Mouse (Mus musculus) MEL (cell line): Measurements from ENCODE around the gene Jmy. TPM values are rescaled to one million over a fixed set of nuclear protein-coding genes. Genes with fewer than 3 reads are reported as not detected.

Source experiments
- DNase-seq: peaks from one replicate; pipeline ENCODE4 v3.0.0; 2011; ENCODE audit warnings: low read depth, low spot score
- H3K27ac ChIP-seq: 2 replicates; pipeline ENCODE4 v1.5.1; 2012; ENCODE audit warnings: low read depth, mild to moderate bottlenecking, control low read depth, low read length, moderate library complexity; ENCODE audit not compliant: control insufficient read depth
- H3K27me3 ChIP-seq, 2 experiments: fragments of 150-350 bp in 1 of 2; sonication (generic) in 1 of 2; 2 replicates each; pipeline ENCODE4 v1.6.1; 2012; ENCODE audit warnings: low read length in 2 of 2, mild to moderate bottlenecking in 2 of 2, improper control_type of control experiment in 1 of 2, moderate library complexity in 1 of 2; ENCODE audit not compliant: insufficient read depth in 2 of 2, control insufficient read depth in 1 of 2
- H3K36me3 ChIP-seq, 2 experiments: 2 replicates each; pipeline ENCODE4 v1.6.1; 2012 to 2014; ENCODE audit warnings: low read length in 2 of 2, improper control_type of control experiment in 1 of 2, inconsistent platforms in 1 of 2, mild to moderate bottlenecking in 1 of 2; ENCODE audit not compliant: insufficient read depth in 2 of 2, control insufficient read depth in 1 of 2
- H3K4me1 ChIP-seq, 2 experiments: fragments of 150-350 bp in 1 of 2; sonication (generic) in 1 of 2; 2 replicates each; pipeline ENCODE4 v1.6.1; 2012; ENCODE audit warnings: low read length in 2 of 2, improper control_type of control experiment in 1 of 2, mild to moderate bottlenecking in 1 of 2; ENCODE audit not compliant: insufficient read depth in 2 of 2, control insufficient read depth in 1 of 2
- H3K4me3 ChIP-seq, 2 experiments: fragments of 150-350 bp in 1 of 2; sonication (generic) in 1 of 2; 2 replicates each; pipeline ENCODE4 v1.5.1; 2012; ENCODE audit warnings: low read depth in 2 of 2, low read length in 2 of 2, mild to moderate bottlenecking in 2 of 2, moderate library complexity in 2 of 2, control low read depth in 1 of 2, improper control_type of control experiment in 1 of 2; ENCODE audit not compliant: control insufficient read depth in 1 of 2, insufficient read depth in 1 of 2
- H3K79me2 ChIP-seq: 2 replicates; pipeline ENCODE4 v1.6.1; 2012; ENCODE audit warnings: mild to moderate bottlenecking, low read length, moderate library complexity; ENCODE audit not compliant: control insufficient read depth, poor library complexity, insufficient read depth
- H3K9ac ChIP-seq: 2 replicates; pipeline ENCODE4 v1.6.1; 2012; ENCODE audit warnings: low read depth, mild to moderate bottlenecking, control low read depth, low read length, moderate library complexity; ENCODE audit not compliant: control insufficient read depth, poor library complexity, severe bottlenecking
- H3K9me3 ChIP-seq: fragments of 150-350 bp; sonication (generic); replicated peaks from 2 replicates; pipeline ENCODE4 v1.6.1; 2012; ENCODE audit warnings: mild to moderate bottlenecking, low read length, improper control_type of control experiment, moderate library complexity; ENCODE audit not compliant: insufficient read depth
- BHLHE40 ChIP-seq: IDR thresholded peaks from 2 replicates; pipeline ENCODE4 v1.6.1; 2012; ENCODE audit warnings: low read depth, mild to moderate bottlenecking, inconsistent platforms, low read length, improper control_type of control experiment, borderline replicate concordance
- CHD1 ChIP-seq: IDR thresholded peaks from 2 replicates; pipeline ENCODE4 v1.6.1; 2012; ENCODE audit warnings: low read depth, mild to moderate bottlenecking, inconsistent platforms, low read length, improper control_type of control experiment
- CHD2 ChIP-seq: IDR thresholded peaks from 2 replicates; pipeline ENCODE4 v1.6.1; 2011; ENCODE audit warnings: low read length, improper control_type of control experiment
- CTCF ChIP-seq, 3 experiments: IDR thresholded peaks in 2 of 3; conservative IDR thresholded peaks in 1 of 3; 2 replicates each; pipeline ENCODE4 v1.5.1; 2011 to 2012; ENCODE audit warnings: low read length in 3 of 3, low read depth in 2 of 3, mild to moderate bottlenecking in 2 of 3, improper control_type of control experiment in 1 of 3, inconsistent platforms in 1 of 3, mixed read lengths in 1 of 3, moderate library complexity in 1 of 3; ENCODE audit not compliant: control insufficient read depth in 1 of 3, insufficient read depth in 1 of 3, poor library complexity in 1 of 3, severe bottlenecking in 1 of 3
- EP300 ChIP-seq, 2 experiments: IDR thresholded peaks; 2 replicates each; pipeline ENCODE4 v1.6.1; 2011; ENCODE audit warnings: improper control_type of control experiment in 2 of 2, low read length in 2 of 2, low read depth in 1 of 2, mild to moderate bottlenecking in 1 of 2
- ETS1 ChIP-seq: IDR thresholded peaks from 2 replicates; pipeline ENCODE4 v1.6.1; 2012; ENCODE audit warnings: low read depth, mild to moderate bottlenecking, inconsistent platforms, low read length, improper control_type of control experiment, moderate library complexity
- GATA1 ChIP-seq: IDR thresholded peaks from 2 replicates; pipeline ENCODE4 v1.6.1; 2011; ENCODE audit warnings: low read depth, low read length, improper control_type of control experiment
- HCFC1 ChIP-seq: IDR thresholded peaks from 2 replicates; pipeline ENCODE4 v1.6.1; 2012; ENCODE audit warnings: low read depth, mild to moderate bottlenecking, inconsistent platforms, low read length, improper control_type of control experiment, moderate library complexity
- KAT2A ChIP-seq: conservative IDR thresholded peaks from 2 replicates; pipeline ENCODE4 v1.6.1; 2012; ENCODE audit warnings: low read depth, low read length, improper control_type of control experiment, inconsistent platforms
- MYB ChIP-seq: IDR thresholded peaks from 2 replicates; pipeline ENCODE4 v1.6.1; 2011; ENCODE audit warnings: mild to moderate bottlenecking, low read depth, low read length, improper control_type of control experiment
- NELFE ChIP-seq: IDR thresholded peaks from 2 replicates; pipeline ENCODE4 v1.6.1; 2011; ENCODE audit warnings: low read depth, low read length, improper control_type of control experiment
- NRF1 ChIP-seq: IDR thresholded peaks from 2 replicates; pipeline ENCODE4 v1.6.1; 2014; ENCODE audit warnings: low read depth, mild to moderate bottlenecking, inconsistent platforms, low read length, improper control_type of control experiment, moderate library complexity; ENCODE audit not compliant: poor library complexity, insufficient read depth, severe bottlenecking
- POLR2A ChIP-seq, 2 experiments: IDR thresholded peaks; 2 replicates each; pipeline ENCODE4 v1.6.1; 2011 to 2012; ENCODE audit warnings: low read length in 2 of 2, mild to moderate bottlenecking in 2 of 2, control low read depth in 1 of 2, improper control_type of control experiment in 1 of 2, low read depth in 1 of 2, moderate library complexity in 1 of 2; ENCODE audit not compliant: control insufficient read depth in 1 of 2, insufficient read depth in 1 of 2, poor library complexity in 1 of 2
- POLR2AphosphoS2 ChIP-seq: IDR thresholded peaks from 2 replicates; pipeline ENCODE4 v1.6.1; 2011; ENCODE audit warnings: low read length, improper control_type of control experiment
- POLR2AphosphoS5 ChIP-seq: IDR thresholded peaks from 2 replicates; pipeline ENCODE4 v1.6.1; 2012; ENCODE audit warnings: low read depth, borderline replicate concordance, mild to moderate bottlenecking, inconsistent platforms, low read length, moderate library complexity, mixed read lengths
- RAD21 ChIP-seq: IDR thresholded peaks from 2 replicates; pipeline ENCODE4 v1.6.1; 2011; ENCODE audit warnings: mild to moderate bottlenecking, low read depth, low read length, improper control_type of control experiment
- RCOR1 ChIP-seq: IDR thresholded peaks from 2 replicates; pipeline ENCODE4 v1.6.1; 2012; ENCODE audit warnings: low read depth, mild to moderate bottlenecking, inconsistent platforms, low read length, improper control_type of control experiment
- TAL1 ChIP-seq: IDR thresholded peaks from 2 replicates; pipeline ENCODE4 v1.6.1; 2012; ENCODE audit warnings: mild to moderate bottlenecking, inconsistent platforms, low read length, moderate library complexity, mixed read lengths
- TCF12 ChIP-seq: IDR thresholded peaks from 2 replicates; pipeline ENCODE4 v1.6.1; 2014; ENCODE audit warnings: low read depth, mild to moderate bottlenecking, inconsistent platforms, low read length, improper control_type of control experiment, moderate library complexity
- UBTF ChIP-seq: IDR thresholded peaks from 2 replicates; pipeline ENCODE4 v1.6.1; 2012; ENCODE audit warnings: low read depth, mild to moderate bottlenecking, inconsistent platforms, low read length, improper control_type of control experiment, moderate library complexity, borderline replicate concordance; ENCODE audit not compliant: insufficient read depth
- USF2 ChIP-seq, 2 experiments: IDR thresholded peaks; 2 replicates each; pipeline ENCODE4 v1.6.1; 2011 to 2012; ENCODE audit warnings: improper control_type of control experiment in 2 of 2, low read length in 2 of 2, borderline replicate concordance in 1 of 2, inconsistent platforms in 1 of 2, low read depth in 1 of 2, mild to moderate bottlenecking in 1 of 2; ENCODE audit not compliant: insufficient read depth in 1 of 2
- ZC3H11A ChIP-seq: IDR thresholded peaks from 2 replicates; pipeline ENCODE4 v1.6.1; 2012; ENCODE audit warnings: low read depth, mild to moderate bottlenecking, inconsistent platforms, low read length, improper control_type of control experiment
- ZNF384 ChIP-seq: IDR thresholded peaks from 2 replicates; pipeline ENCODE4 v1.6.1; 2012; ENCODE audit warnings: low read depth, mild to moderate bottlenecking, inconsistent platforms, low read length, improper control_type of control experiment
- polyA plus RNA-seq, 2 experiments: library from polyadenylated mRNA; stranded (reverse) in 1 of 2; unstranded in 1 of 2; fragments of >175 nt in 1 of 2; fragments of >200 nt in 1 of 2; gene quantifications; 2 replicates each; pipeline versions ENCODE4 v1.2.1 to v1.2.4; 2012; ENCODE audit warnings: low replicate concordance in 2 of 2, low read depth in 1 of 2; ENCODE audit not compliant: insufficient read length in 2 of 2, insufficient read depth in 1 of 2, missing spikeins in 1 of 2
- total RNA-seq: library from RNA; depleted of rRNA; stranded (reverse); fragments of 300-350 nt; gene quantifications from 2 replicates; pipeline ENCODE4 v1.2.3, GENCODE M21; 2012

The Jmy gene
- total and polyA plus RNA-seq, 3 experiments: 5.5 to 21.9 (median 9.3) TPM

DNA sequence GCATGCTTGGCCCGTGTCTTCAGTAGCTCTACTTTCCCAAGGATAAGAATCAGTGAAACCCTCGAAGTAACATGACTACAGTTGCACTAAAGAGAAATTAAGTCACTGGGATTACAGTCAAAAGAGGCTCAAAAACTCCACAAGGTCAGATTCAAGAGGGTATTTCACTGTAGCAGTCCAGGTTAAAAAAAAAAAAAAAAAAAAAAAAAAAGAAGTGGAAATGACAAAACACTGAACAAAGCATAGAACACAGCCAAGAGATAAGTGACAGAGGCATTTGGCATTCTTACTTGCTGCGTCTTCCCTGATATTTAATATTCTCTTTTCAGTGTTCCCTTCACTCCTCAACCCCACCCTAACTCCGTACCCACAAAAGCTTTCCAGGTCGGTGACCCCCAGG, 84.6 kb downstream of the Jmy start:
- TF ChIP-seq POLR2AphosphoS2: no peak
- TF ChIP-seq EP300 (IDR thresholded peaks at IDR 0.05; ENCODE audit: low read depth in 1 of 2, low read length in 2 of 2): peak in 1 of 2 experiments; percentile 24; a peak in 1 of 4 replicates
- peak; percentile 96 for TF ChIP-seq ZNF384
- no peak overlapping the region for H3K27ac ChIP-seq
- H3K9ac ChIP-seq: no peak overlapping the region
- no peaks in the 10 kb centered on the region for H3K9me3 ChIP-seq
- no peaks in the 10 kb centered on the region for H3K27me3 ChIP-seq
- peaks cover 0 to 6% of the 10 kb centered on the region in 2 experiments; a peak in 2 of 4 replicates for H3K36me3 ChIP-seq
- DNase-seq: no peak
- no peaks in the 10 kb centered on the region for H3K79me2 ChIP-seq
- peaks cover 0 to 5% of the 10 kb centered on the region in 2 experiments; a peak in 1 of 4 replicates for H3K4me1 ChIP-seq
- no peak overlapping the region for H3K4me3 ChIP-seq

DNA sequence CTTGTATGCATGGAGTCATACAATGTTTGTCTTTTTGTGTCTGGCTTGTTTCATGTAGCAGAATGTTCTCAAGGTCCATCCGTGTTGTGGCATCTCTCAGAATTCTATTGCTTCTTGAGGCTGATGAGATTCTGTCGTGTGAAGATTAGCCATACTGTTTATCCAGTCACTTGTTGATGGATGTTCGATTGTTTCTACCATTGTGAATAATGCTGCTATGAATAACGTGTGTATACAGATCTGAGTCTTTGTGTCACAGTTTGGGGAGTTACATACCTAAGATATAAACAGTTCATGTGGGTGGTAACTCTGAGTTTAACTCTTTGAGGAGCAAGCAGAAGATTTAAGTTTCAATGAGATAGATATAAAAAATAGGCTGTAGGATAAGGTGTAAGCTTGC, 89.3 kb downstream of the Jmy start:
- no peak overlapping the region for H3K9ac ChIP-seq
- H3K79me2 ChIP-seq: no peaks in the 10 kb centered on the region
- DNase-seq: no peak
- TF ChIP-seq NRF1: no peak
- no peak for TF ChIP-seq USF2 (IDR thresholded peaks at IDR 0.05; ENCODE audit: borderline replicate concordance in 1 of 2, insufficient read depth in 1 of 2, low read depth in 1 of 2, low read length in 2 of 2)
- no peak for TF ChIP-seq NELFE
- TF ChIP-seq TAL1: no peak
- no peak for TF ChIP-seq POLR2A (IDR thresholded peaks at IDR 0.05; ENCODE audit: control insufficient read depth in 1 of 2, insufficient read depth in 1 of 2, low read depth in 1 of 2, low read length in 2 of 2, poor library complexity in 1 of 2)
- TF ChIP-seq CTCF (IDR thresholded peaks at IDR 0.05 in 2 of 3, conservative IDR thresholded peaks at IDR 0.05 in 1 of 3; ENCODE audit: control insufficient read depth in 1 of 3, insufficient read depth in 1 of 3, low read depth in 2 of 3, low read length in 3 of 3, poor library complexity in 1 of 3, severe bottlenecking in 1 of 3): no peak
- TF ChIP-seq ZC3H11A: no peak
- TF ChIP-seq HCFC1: no peak
- no peak for TF ChIP-seq EP300 (IDR thresholded peaks at IDR 0.05; ENCODE audit: low read depth in 1 of 2, low read length in 2 of 2)
- TF ChIP-seq GATA1: no peak
- no peak for TF ChIP-seq POLR2AphosphoS5
- H3K4me1 ChIP-seq: peaks cover 11 to 16% of the 10 kb centered on the region in 2 experiments
- no peaks in the 10 kb centered on the region for H3K27me3 ChIP-seq
- no peaks in the 10 kb centered on the region for H3K9me3 ChIP-seq
- no peak overlapping the region for H3K27ac ChIP-seq
- H3K4me3 ChIP-seq: no peak overlapping the region
- H3K36me3 ChIP-seq: peaks cover 0 to 19% of the 10 kb centered on the region in 2 experiments; a peak in 2 of 4 replicates

DNA sequence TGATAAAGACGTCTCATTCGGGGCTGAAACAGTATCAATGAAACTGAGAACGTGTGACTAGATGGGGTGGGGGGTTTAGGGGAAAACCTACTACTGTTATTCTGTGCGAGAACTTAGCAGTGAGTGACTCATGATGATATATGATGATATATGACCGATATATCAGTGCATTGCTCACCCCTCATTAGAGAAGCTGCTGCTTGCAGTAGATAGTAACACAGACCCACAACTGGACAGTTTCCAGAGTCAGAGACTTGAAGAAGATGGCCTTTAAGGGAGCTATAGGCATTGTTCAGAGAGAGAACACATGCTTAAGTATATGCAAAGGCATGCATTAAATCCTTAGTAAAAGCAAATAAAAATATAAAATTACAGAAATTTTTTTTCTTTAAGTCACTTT, 92.8 kb downstream of the Jmy start:
- Histone ChIP-seq H3K27ac (peak overlapping the region; percentile 7; the same call in 1 of the 2 replicates), H3K79me2 (no peaks in the 10 kb centered on the region), H3K9ac (no peak overlapping the region), H3K36me3 (peaks cover 0 to 14% of the 10 kb centered on the region in 2 experiments; a peak in 2 of 4 replicates), H3K4me1 (peaks cover 11% of the 10 kb centered on the region in 2 experiments), H3K4me3 (no peak overlapping the region), H3K9me3 (no peaks in the 10 kb centered on the region), H3K27me3 (no peaks in the 10 kb centered on the region)
- peak; percentile 80 for DNase-seq
- TF ChIP-seq RCOR1: peak; percentile 27; the same call in 1 of the 2 replicates
- no peak for TF ChIP-seq RAD21
- TF ChIP-seq CHD2: no peak
- no peak for TF ChIP-seq CTCF (IDR thresholded peaks at IDR 0.05 in 2 of 3, conservative IDR thresholded peaks at IDR 0.05 in 1 of 3; ENCODE audit: control insufficient read depth in 1 of 3, insufficient read depth in 1 of 3, low read depth in 2 of 3, low read length in 3 of 3, poor library complexity in 1 of 3, severe bottlenecking in 1 of 3)
- TF ChIP-seq ETS1: 0 out of 2 replicates have a peak, but pooled peaks have one; percentile 51
- TF ChIP-seq TCF12: peak; percentile 72
- TF ChIP-seq MYB: no peak
- TF ChIP-seq NRF1: no peak
- TF ChIP-seq ZNF384: no peak
- peak; percentile 70 for TF ChIP-seq TAL1
- peak; percentile 79 for TF ChIP-seq GATA1
- TF ChIP-seq BHLHE40: no peak
- peak; percentile 74 to 87 for TF ChIP-seq EP300 (IDR thresholded peaks at IDR 0.05; ENCODE audit: low read depth in 1 of 2, low read length in 2 of 2)
- no peak for TF ChIP-seq USF2 (IDR thresholded peaks at IDR 0.05; ENCODE audit: borderline replicate concordance in 1 of 2, insufficient read depth in 1 of 2, low read depth in 1 of 2, low read length in 2 of 2)
- TF ChIP-seq UBTF: no peak
- no peak for TF ChIP-seq NELFE
- no peak for TF ChIP-seq CHD1
- no peak for TF ChIP-seq KAT2A
